Mouse (Mus musculus): ENCODE measurements around the gene Armh3. TPM values are rescaled to one million over a fixed set of nuclear protein-coding genes. Genes with fewer than 3 reads are reported as not detected.

Gene Armh3
- polyA plus RNA-seq, 1 experiment from 2014 or later: 15.0 TPM

DNA sequence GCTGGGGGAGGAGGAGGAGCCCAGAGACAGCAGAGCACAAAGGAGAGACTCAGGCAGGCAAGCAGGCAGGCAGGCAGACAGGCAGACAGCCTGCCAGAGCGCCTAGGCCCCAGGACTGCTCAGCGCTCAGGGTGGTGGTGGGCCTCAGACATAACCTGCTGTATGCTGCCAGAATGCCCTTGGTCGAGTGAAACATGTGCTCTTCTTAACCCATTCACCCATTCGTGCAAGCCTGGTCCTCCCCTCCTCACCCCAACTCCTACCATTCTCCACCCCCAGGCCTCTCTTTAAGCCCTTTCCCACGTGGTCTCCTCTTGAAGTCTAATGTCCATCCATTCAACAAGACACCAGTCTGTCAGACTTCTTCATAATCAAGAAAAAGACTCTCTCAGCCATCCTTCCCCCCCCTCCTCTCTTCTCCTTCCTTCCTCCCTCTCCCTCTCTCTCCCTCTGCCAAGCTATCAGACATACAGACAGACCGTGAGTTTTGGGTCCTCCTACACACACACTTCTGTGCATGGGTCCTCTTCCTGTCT, 44.3 kb upstream of the Armh3 start:
- WGBS: 3% methylated on average over 6 of the region's 6 CpGs
- H3K4me2 ChIP-seq (ENCODE audit: low read length): peak overlapping the region; percentile 100
- H3K4me1 ChIP-seq (replicated peaks; ENCODE audit: control insufficient read depth, insufficient read depth, low read length): peaks cover 70% of the 10 kb centered on the region
- H3K36me3 ChIP-seq (ENCODE audit: control insufficient read depth, insufficient read depth, low read length): no peaks in the 10 kb centered on the region
- peak overlapping the region; percentile 25 for H3K4me3 ChIP-seq (ENCODE audit: low read depth, low read length)
- ATAC-seq (replicated peaks; ENCODE audit: low FRiP score, low TSS enrichment, low read depth) (no peak), DNase-seq (ENCODE audit: low spot score) (peak; percentile 65)
- peak overlapping the region; percentile 44 for H3K9ac ChIP-seq (ENCODE audit: low read length)
- H3K9me3 ChIP-seq (ENCODE audit: control insufficient read depth, low read length): no peaks in the 10 kb centered on the region
- H3K27ac ChIP-seq (ENCODE audit: low read depth): peak overlapping the region; percentile 93
- H3K27me3 ChIP-seq (replicated peaks; ENCODE audit: control insufficient read depth, insufficient read depth, low read length): no peaks in the 10 kb centered on the region

DNA sequence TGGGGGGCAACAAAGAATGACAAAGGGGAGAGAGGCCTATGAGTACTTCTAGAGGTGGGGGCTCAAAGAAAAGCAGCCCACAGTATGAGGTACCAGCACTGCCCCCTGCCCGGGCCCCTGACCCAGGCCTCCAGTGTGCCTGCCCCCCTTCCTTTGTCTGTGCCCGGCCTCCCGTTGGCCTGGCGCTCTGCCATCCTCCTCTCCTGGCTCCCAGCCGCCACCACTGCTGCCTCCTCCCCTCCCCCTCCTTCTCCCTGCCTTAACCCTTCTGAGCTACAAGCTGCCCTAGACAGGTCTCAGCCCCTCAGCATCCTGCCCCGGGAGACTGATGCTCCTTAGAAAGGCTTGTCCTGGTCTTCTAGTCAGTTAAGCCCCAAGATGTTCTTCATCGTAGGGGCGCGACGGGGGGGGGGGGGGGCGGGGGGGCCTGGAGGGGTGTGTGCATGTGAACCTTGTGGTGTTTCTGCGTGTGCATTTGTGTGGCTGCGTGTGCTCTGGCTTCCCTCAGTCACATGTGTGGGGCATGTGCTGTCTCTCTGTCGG, 43.7 kb upstream of the Armh3 start:
- Histone ChIP-seq H3K9ac (ENCODE audit: low read length) (peak overlapping the region; percentile 44), H3K4me3 (ENCODE audit: low read depth, low read length) (peak overlapping the region; percentile 25), H3K9me3 (ENCODE audit: control insufficient read depth, low read length) (no peaks in the 10 kb centered on the region), H3K36me3 (ENCODE audit: control insufficient read depth, insufficient read depth, low read length) (no peaks in the 10 kb centered on the region), H3K27me3 (replicated peaks; ENCODE audit: control insufficient read depth, insufficient read depth, low read length) (no peaks in the 10 kb centered on the region), H3K27ac (ENCODE audit: low read depth) (peak overlapping the region; percentile 93), H3K4me1 (replicated peaks; ENCODE audit: control insufficient read depth, insufficient read depth, low read length) (peaks cover 75% of the 10 kb centered on the region), H3K4me2 (ENCODE audit: low read length) (peak overlapping the region; percentile 100)
- 0% methylated on average over 10 of the region's 14 CpGs for WGBS
- no peak for ATAC-seq (replicated peaks; ENCODE audit: low FRiP score, low TSS enrichment, low read depth)
- DNase-seq (ENCODE audit: low spot score): peak; percentile 82

DNA sequence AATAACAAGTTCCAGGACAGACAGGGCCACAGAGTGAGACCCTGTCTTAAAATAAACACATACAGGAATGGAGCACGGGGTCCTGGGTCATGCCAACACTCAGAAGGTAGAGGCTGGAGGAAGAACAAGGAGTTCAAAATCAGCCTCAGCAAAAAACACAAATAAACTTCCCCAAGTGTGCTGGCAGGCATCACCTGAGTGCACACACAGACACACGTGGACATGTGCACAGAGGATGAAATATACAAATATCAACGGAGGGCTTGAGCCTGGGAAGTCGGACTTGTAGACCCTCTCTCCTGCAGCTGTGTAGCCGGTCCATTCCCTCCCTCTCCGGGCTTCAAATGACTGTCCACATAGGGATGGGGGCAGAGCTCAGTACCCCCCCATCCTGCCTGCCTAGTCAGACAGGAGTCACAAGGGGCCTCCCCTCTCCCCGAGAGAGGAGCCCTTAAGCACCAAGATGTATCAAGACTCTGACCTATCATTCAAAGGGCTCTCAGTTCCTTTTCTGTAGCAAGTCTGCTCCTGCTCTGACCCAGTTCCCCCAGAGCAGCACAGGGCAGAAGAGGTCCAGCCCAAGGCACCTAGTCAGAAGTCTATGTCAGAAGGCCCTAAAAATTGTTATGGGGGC, 43.1 kb upstream of the Armh3 start:
- Histone ChIP-seq H3K4me2 (ENCODE audit: low read length) (peak overlapping the region; percentile 100), H3K4me1 (replicated peaks; ENCODE audit: control insufficient read depth, insufficient read depth, low read length) (peaks cover 75% of the 10 kb centered on the region), H3K36me3 (ENCODE audit: control insufficient read depth, insufficient read depth, low read length) (peaks cover 4% of the 10 kb centered on the region; the same call in 1 of the 2 replicates), H3K4me3 (ENCODE audit: low read depth, low read length) (peak overlapping the region; percentile 25), H3K27me3 (replicated peaks; ENCODE audit: control insufficient read depth, insufficient read depth, low read length) (no peaks in the 10 kb centered on the region), H3K9me3 (ENCODE audit: control insufficient read depth, low read length) (no peaks in the 10 kb centered on the region), H3K27ac (ENCODE audit: low read depth) (peak overlapping the region; percentile 93), H3K9ac (ENCODE audit: low read length) (peak overlapping the region; percentile 44)
- no peak for DNase-seq (ENCODE audit: low spot score)
- ATAC-seq (replicated peaks; ENCODE audit: low FRiP score, low TSS enrichment, low read depth): no peak
- 16% methylated on average over 7 of the region's 7 CpGs for WGBS

DNA sequence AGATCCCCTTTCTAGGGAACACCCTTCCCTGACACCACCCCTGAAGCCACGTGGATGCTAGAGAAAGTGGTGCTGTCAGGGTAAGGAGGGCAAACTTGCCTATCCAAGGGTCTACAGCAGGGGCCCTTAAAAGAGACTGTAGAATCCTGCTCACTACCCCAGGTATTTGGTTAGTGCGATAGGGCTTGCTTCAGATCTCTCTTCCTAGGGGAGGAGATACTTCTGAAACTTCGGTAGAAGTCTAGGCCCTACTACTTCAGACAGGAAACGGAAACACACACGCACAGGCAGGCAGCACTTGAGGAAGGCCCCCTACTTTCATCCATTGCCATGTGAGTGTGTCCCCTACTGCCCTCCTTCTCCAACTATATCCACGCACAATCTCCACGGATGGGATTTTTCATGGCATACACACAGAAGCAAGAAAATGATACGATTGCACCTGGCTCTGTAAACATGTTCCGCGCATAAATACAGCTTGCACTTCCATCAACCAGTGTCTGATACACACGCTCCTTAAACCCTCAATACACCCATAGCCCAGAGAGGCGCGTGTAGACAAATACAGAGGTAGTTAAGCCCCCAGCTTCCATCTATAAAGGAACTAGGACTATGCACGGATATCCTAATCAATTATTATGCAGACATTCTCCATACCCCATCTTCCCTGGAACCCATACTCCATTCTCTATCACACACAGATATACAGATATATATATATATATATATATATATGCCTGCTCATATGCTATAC, 42.0 kb upstream of the Armh3 start:
- Histone ChIP-seq H3K36me3 (ENCODE audit: control insufficient read depth, insufficient read depth, low read length) (peaks cover 15% of the 10 kb centered on the region), H3K4me3 (ENCODE audit: low read depth, low read length) (peak overlapping the region; percentile 97), H3K9ac (ENCODE audit: low read length) (peak overlapping the region; percentile 89), H3K9me3 (ENCODE audit: control insufficient read depth, low read length) (no peaks in the 10 kb centered on the region), H3K27ac (ENCODE audit: low read depth) (peak overlapping the region; percentile 93), H3K4me1 (replicated peaks; ENCODE audit: control insufficient read depth, insufficient read depth, low read length) (peaks cover 68% of the 10 kb centered on the region), H3K4me2 (ENCODE audit: low read length) (peak overlapping the region; percentile 100), H3K27me3 (replicated peaks; ENCODE audit: control insufficient read depth, insufficient read depth, low read length) (no peaks in the 10 kb centered on the region)
- WGBS: 37% methylated on average over 14 of the region's 14 CpGs
- DNase-seq (ENCODE audit: low spot score) (no peak), ATAC-seq (replicated peaks; ENCODE audit: low FRiP score, low TSS enrichment, low read depth) (no peak)

DNA sequence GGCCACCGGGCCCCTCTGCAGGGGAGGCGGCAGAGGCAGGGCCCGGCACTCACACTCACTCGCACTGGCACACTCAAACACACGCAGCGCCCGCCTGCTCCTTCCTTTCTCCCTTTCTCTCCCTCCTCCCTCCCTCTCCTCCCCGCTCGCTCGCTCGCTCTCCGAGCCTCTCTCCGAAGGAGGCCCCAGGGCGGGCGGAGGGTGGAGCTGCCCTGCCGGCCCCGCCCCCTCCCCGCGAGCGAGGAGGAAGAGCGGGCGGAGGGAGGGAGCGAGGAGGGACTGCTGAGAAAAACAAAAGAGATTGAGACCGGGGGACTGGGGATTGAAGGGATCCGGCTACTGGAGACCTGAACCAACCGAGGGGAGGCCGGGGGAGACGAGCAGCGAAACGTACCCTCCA, 41.2 kb upstream of the Armh3 start:
- Histone ChIP-seq H3K4me3 (ENCODE audit: low read depth, low read length) (peak overlapping the region; percentile 97), H3K27me3 (replicated peaks; ENCODE audit: control insufficient read depth, insufficient read depth, low read length) (no peaks in the 10 kb centered on the region), H3K4me2 (ENCODE audit: low read length) (peak overlapping the region; percentile 100), H3K4me1 (replicated peaks; ENCODE audit: control insufficient read depth, insufficient read depth, low read length) (peaks cover 68% of the 10 kb centered on the region), H3K36me3 (ENCODE audit: control insufficient read depth, insufficient read depth, low read length) (peaks cover 23% of the 10 kb centered on the region), H3K27ac (ENCODE audit: low read depth) (peak overlapping the region; percentile 93), H3K9ac (ENCODE audit: low read length) (peak overlapping the region; percentile 89), H3K9me3 (ENCODE audit: control insufficient read depth, low read length) (no peaks in the 10 kb centered on the region)
- DNase-seq (ENCODE audit: low spot score): peak; percentile 88
- 2% methylated on average over 25 of the region's 30 CpGs for WGBS
- peak; percentile 83 for ATAC-seq (replicated peaks; ENCODE audit: low FRiP score, low TSS enrichment, low read depth)

DNA sequence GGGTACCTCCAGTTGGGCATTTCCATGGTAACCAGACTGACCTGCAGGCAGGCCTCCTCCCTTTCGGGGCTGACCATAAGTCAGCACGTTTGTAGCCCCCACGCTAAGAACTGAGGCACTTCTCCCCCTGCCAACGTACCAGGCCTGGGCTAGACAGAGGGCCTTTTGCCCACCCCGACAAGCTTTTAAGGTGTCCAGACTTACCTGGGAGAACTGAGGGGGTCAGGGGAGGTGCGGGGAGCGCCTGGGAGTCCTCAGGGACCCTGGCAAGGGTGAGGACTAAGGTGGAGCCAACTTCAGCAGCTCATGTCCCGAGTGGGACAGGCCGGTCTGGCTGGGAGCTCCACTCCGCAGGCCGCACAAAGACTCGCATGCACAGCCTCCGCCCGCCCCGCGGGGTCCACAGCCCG, 40.6 kb upstream of the Armh3 start:
- WGBS: 0% methylated on average over 17 of the region's 17 CpGs
- Histone ChIP-seq H3K27ac (ENCODE audit: low read depth) (peak overlapping the region; percentile 93), H3K4me2 (ENCODE audit: low read length) (peak overlapping the region; percentile 100), H3K36me3 (ENCODE audit: control insufficient read depth, insufficient read depth, low read length) (peaks cover 29% of the 10 kb centered on the region), H3K9ac (ENCODE audit: low read length) (peak overlapping the region; percentile 89), H3K27me3 (replicated peaks; ENCODE audit: control insufficient read depth, insufficient read depth, low read length) (no peaks in the 10 kb centered on the region), H3K4me3 (ENCODE audit: low read depth, low read length) (peak overlapping the region; percentile 97), H3K4me1 (replicated peaks; ENCODE audit: control insufficient read depth, insufficient read depth, low read length) (peaks cover 63% of the 10 kb centered on the region), H3K9me3 (ENCODE audit: control insufficient read depth, low read length) (no peaks in the 10 kb centered on the region)
- no peak for DNase-seq (ENCODE audit: low spot score)
- ATAC-seq (replicated peaks; ENCODE audit: low FRiP score, low TSS enrichment, low read depth): peak; percentile 20

DNA sequence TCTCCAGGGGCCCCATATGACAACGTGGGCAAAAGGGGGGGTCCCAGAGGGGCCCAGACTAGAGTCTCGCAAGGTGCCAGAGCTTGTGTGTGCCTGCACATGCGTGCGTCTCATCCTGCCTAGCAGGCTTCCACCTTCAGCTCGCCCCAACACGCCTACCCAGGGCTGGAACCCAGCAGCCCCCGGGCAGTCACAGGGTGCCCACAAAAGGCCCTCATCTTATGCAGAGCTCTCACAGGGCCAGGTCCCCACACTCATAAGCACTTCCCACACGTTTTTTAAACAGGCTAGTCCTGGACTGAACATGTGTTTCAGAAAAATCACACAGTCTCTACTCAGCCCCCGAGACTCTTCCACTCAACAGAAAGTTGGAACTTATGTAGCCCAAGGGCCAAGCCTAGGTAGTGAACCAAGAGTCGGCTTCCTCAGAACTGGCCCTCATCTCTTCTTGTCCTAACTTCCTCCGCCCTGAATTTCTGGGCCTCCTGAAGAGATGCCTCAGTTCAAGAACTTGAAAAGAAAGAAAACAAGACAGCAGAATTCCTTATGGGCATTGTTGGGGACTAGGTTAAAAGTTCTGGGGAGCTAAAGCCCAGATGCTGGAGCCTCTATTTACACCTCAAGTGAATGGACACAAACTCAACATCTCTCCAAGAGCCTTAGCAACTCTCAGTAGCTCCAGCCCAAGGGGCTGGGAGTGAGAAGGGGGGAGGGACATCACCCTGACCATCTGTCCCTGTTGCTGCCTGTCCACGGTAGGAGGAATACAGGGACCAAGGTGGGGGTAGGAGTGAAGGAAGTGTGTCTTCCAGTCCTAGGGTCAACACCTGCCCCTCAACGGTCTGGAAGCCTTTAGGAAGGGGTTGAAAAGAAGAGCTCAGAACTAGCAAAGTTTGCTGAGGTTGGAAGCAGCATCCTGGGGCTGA, 39.9 kb upstream of the Armh3 start:
- Histone ChIP-seq H3K9me3 (ENCODE audit: control insufficient read depth, low read length) (no peaks in the 10 kb centered on the region), H3K4me1 (replicated peaks; ENCODE audit: control insufficient read depth, insufficient read depth, low read length) (peaks cover 56% of the 10 kb centered on the region), H3K9ac (ENCODE audit: low read length) (peak overlapping the region; percentile 89), H3K4me3 (ENCODE audit: low read depth, low read length) (peak overlapping the region; percentile 97), H3K27ac (ENCODE audit: low read depth) (peak overlapping the region; percentile 93), H3K36me3 (ENCODE audit: control insufficient read depth, insufficient read depth, low read length) (peaks cover 36% of the 10 kb centered on the region), H3K4me2 (ENCODE audit: low read length) (peak overlapping the region; percentile 100), H3K27me3 (replicated peaks; ENCODE audit: control insufficient read depth, insufficient read depth, low read length) (no peaks in the 10 kb centered on the region)
- ATAC-seq (replicated peaks; ENCODE audit: low FRiP score, low TSS enrichment, low read depth) (no peak), DNase-seq (ENCODE audit: low spot score) (no peak)
- WGBS: 12% methylated on average over 13 of the region's 13 CpGs

Data from intestine, embryonic 14.5 days (tissue).